In genomic region chr11:36036061-36036695, GRCm38 (mm10) we compare ENCODE assay signal across 8 mouse cellular contexts. TPM values are rescaled to one million over a fixed set of nuclear protein-coding genes. Genes with fewer than 3 reads are reported as not detected.
A peak's percentile ranks its signal among the peaks of the same experiment; 100 is the strongest.
DNase-seq lines count a peak whose midpoint lies in the region; ATAC-seq lines count a peak whose summit lies in the region.

No protein-coding gene starts in this region.

- peak; percentile 98 for DNase-seq in heart, adult 11 months
- no peak for DNase-seq in heart, embryonic 10.5 days (ENCODE audit: low spot score)
- DNase-seq in embryonic facial prominence, embryonic 11.5 days (ENCODE audit: low spot score): peak; percentile 33
- peak; percentile 93 for DNase-seq in kidney, postnatal 14 days
- DNase-seq in lung, adult 18-20 months: peak; percentile 87 to 91
- peak; percentile 68 for DNase-seq in retina, embryonic 14.5 days (ENCODE audit: low spot score)
- DNase-seq in c-Kit-positive CD71-positive TER-119-positive erythroid progenitor cells, embryonic 14.5 days (ENCODE audit: low spot score): no peak

- no peak overlapping the region for H3K27ac ChIP-seq in heart, embryonic 10.5 days
- H3K27ac ChIP-seq in embryonic facial prominence, embryonic 11.5 days (replicated peaks; ENCODE audit: low read depth, low read length): no peak overlapping the region
- H3K27ac ChIP-seq in heart, embryonic 15.5 days: peak overlapping the region; percentile 81

- no peaks in the 10 kb centered on the region for H3K4me1 ChIP-seq in heart, embryonic 10.5 days
- H3K4me1 ChIP-seq in embryonic facial prominence, embryonic 11.5 days (ENCODE audit: control insufficient read depth, insufficient read depth, low read length): no peaks in the 10 kb centered on the region; the same call in 1 of the 2 replicates
- peaks cover 22% of the 10 kb centered on the region for H3K4me1 ChIP-seq in heart, embryonic 15.5 days (replicated peaks)

- no peak overlapping the region for H3K4me2 ChIP-seq in embryonic facial prominence, embryonic 11.5 days (ENCODE audit: low read depth, low read length)
- H3K4me2 ChIP-seq in heart, embryonic 15.5 days: no peak overlapping the region

- H3K4me3 ChIP-seq in heart, embryonic 10.5 days: no peak overlapping the region
- no peak overlapping the region for H3K4me3 ChIP-seq in embryonic facial prominence, embryonic 11.5 days (ENCODE audit: low read depth, low read length)
- H3K4me3 ChIP-seq in heart, embryonic 15.5 days: no peak overlapping the region

- ATAC-seq in embryonic facial prominence, embryonic 11.5 days (replicated peaks; ENCODE audit: insufficient number of reproducible peaks, low FRiP score, low TSS enrichment, low read depth): 0 out of 2 replicates have a peak, but pooled peaks have one; percentile 26
- peak; percentile 88 for ATAC-seq in heart, embryonic 15.5 days (replicated peaks; ENCODE audit: insufficient number of reproducible peaks, insufficient read depth, low FRiP score, low read depth)

- H3K27me3 ChIP-seq in heart, embryonic 10.5 days (ENCODE audit: insufficient read depth, poor library complexity, severe bottlenecking): no peaks in the 10 kb centered on the region
- H3K27me3 ChIP-seq in embryonic facial prominence, embryonic 11.5 days (ENCODE audit: control insufficient read depth, insufficient read depth, low read length): no peaks in the 10 kb centered on the region
- H3K27me3 ChIP-seq in heart, embryonic 15.5 days: 0 out of 2 replicates have a peak, but pooled peaks cover 6% of the 10 kb centered on the region

- H3K9ac ChIP-seq in embryonic facial prominence, embryonic 11.5 days (replicated peaks; ENCODE audit: low read length): no peak overlapping the region
- H3K9ac ChIP-seq in heart, embryonic 15.5 days: no peak overlapping the region

- H3K36me3 ChIP-seq in heart, embryonic 10.5 days: no peaks in the 10 kb centered on the region
- H3K36me3 ChIP-seq in embryonic facial prominence, embryonic 11.5 days (replicated peaks; ENCODE audit: control insufficient read depth, insufficient read depth, low read depth, low read length): no peaks in the 10 kb centered on the region
- H3K36me3 ChIP-seq in heart, embryonic 15.5 days: no peaks in the 10 kb centered on the region

- WGBS in heart, embryonic 10.5 days: 46% methylated on average over 7 of the region's 7 CpGs
- WGBS in embryonic facial prominence, embryonic 11.5 days: 53% methylated on average over 7 of the region's 7 CpGs
- WGBS in heart, embryonic 15.5 days: 14% methylated on average over 7 of the region's 7 CpGs

- no peaks in the 10 kb centered on the region for H3K9me3 ChIP-seq in heart, embryonic 10.5 days
- no peaks in the 10 kb centered on the region for H3K9me3 ChIP-seq in embryonic facial prominence, embryonic 11.5 days (replicated peaks; ENCODE audit: control insufficient read depth, low read length)
- no peaks in the 10 kb centered on the region for H3K9me3 ChIP-seq in heart, embryonic 15.5 days (replicated peaks)

RNA-seq across cellular contexts. Expression of gene Wwc1, which starts 55.9 kb away (rescaled TPM):
- 3.0 and 3.9 TPM in 2 replicates for polyA plus RNA-seq in heart, embryonic 10.5 days (2016; fragmentation: Nextera tagmentation; extraction: Ambion mirVana)
- polyA plus RNA-seq in embryonic facial prominence, embryonic 11.5 days (2014; fragmentation: Nextera tagmentation; extraction: Ambion mirVana): 3.9 and 4.8 TPM in 2 replicates
- 1.2 and 3.3 TPM in 2 replicates for polyA plus RNA-seq in heart, embryonic 15.5 days (2015; fragmentation: Nextera tagmentation; extraction: Ambion mirVana)

Comparison
In these comparisons a context has a peak if more than half of its experiments do, and no peak if none do; other contexts are left out.
1. DNase-seq: peak in heart, adult 11 months (single experiment), embryonic facial prominence, embryonic 11.5 days (single experiment), kidney, postnatal 14 days (single experiment), lung, adult 18-20 months (2 of 2) and retina, embryonic 14.5 days (single experiment); none in heart, embryonic 10.5 days (single experiment) and c-Kit-positive CD71-positive TER-119-positive erythroid progenitor cells, embryonic 14.5 days (single experiment).